Mouse (Mus musculus): Measurements from ENCODE around the gene Rsph10b.

DNA sequence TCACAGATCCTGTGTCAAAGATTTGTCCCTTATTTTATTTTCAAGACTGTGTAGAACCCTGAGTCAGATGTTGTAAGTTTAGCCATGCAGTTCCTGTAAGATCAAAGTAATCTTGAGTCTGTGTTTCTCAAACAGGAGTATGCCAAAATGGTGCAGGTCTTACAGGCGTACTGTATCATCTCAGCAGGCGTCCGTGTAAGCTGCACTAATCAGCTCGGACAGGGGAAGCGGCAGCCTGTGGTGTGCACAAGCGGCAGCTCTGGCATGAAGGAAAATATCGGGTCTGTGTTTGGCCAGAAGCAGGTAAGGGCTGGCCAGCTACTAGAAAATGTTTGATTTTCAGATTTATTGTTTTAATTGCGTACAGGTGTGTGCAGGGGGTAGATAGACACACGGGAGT is 16.6 kb upstream of the Rsph10b start:
- TF ChIP-seq EP300 (IDR thresholded peaks at IDR 0.05; ENCODE audit: insufficient read depth, low read depth, low read length) (no peak), POLR2A (IDR thresholded peaks at IDR 0.05; ENCODE audit: insufficient read depth, low read length) (no peak), CTCF (IDR thresholded peaks at IDR 0.05; ENCODE audit: low read depth, low read length) (no peak)

Data from ES-Bruce4 (cell line).